Mouse (Mus musculus): ENCODE data around the gene Shbg. TPM values are rescaled to one million over a fixed set of nuclear protein-coding genes. Genes with fewer than 3 reads are reported as not detected.

Gene Shbg
- total RNA-seq, 2 experiments from 2014 or later = not detected

DNA sequence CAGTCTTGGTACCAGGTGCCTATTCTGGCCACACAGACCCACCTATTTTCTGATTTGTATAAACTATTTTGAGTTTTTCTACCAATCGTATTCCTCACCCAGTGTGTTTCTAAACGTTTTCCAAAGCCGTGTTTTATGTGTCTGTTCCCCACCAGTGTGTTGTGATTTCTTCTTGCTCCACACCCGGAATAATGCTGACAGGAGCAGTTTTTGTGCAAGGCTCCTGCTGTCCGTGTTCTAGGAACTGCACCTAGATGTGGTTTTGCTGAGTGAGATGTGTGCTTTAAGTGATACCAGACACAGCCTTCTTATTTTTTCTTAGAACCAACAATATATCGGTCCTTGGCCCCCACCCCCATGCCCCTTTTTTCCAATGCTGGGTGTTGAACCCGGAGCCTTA lies 33.7 kb downstream of the Shbg start:
- H3K27ac ChIP-seq = 0 out of 2 replicates have a peak overlapping the region, but pooled peaks have one; percentile 1
- DNase-seq (ENCODE audit: low spot score in 2 of 2) = no peak
- no peak overlapping the region for H3K4me3 ChIP-seq
- TF ChIP-seq CTCF (conservative IDR thresholded peaks at IDR 0.05) = no peak

DNA sequence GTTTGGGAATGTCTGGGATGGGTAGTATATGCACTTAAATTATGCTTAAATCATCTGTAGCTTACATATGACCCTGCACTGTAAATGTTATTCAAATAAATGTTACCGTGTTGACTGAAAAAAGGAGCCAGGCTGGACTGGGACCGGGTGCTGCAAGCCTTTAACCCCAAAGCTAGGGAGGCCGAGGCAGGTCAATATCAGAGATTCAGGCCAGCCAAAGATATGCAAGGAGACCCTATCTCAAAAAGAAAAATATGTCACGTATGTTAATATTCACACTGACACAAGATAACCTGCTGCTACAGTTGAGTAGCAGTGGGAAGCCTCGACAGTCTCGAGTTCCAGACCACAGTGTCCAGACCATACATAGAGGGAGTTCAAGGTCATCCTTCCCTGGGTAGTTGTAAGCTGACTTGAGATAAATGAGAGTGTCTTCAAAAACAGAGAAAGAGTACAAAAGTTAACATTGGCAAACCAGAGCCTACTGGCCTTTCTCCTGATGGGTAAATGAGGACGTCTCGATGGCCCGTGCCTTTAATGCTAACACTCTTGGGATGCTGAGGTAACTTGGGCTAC lies 35.4 kb downstream of the Shbg start:
- Histone ChIP-seq H3K27ac (peak overlapping the region; percentile 98; the same call in 1 of the 2 replicates), H3K4me3 (peak overlapping the region; percentile 82; the same call in 1 of the 2 replicates)
- DNase-seq (ENCODE audit: low spot score in 2 of 2) = no peak
- no peak for TF ChIP-seq CTCF (conservative IDR thresholded peaks at IDR 0.05)

DNA sequence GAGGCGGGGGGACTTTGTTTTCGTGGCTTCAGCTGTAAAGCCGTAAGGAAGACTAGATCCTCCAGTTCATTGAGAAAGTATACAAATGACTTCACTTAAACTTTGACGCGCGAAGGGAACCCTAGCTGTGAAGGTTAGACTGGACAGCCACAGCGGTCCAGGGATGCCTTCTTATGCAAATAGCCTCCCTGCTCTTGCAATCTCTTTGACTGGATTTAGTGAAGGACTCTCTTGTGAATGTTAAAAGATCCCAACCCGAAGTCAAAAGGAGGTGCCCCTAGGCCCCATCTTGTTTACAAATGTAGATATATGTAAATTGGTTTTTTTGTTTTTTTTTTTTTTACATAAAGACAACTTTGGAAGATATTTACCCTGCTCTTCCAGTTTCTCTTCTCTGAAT lies 35.9 kb downstream of the Shbg start:
- peak overlapping the region; percentile 98 for H3K27ac ChIP-seq
- TF ChIP-seq CTCF (conservative IDR thresholded peaks at IDR 0.05) = no peak
- DNase-seq (ENCODE audit: low spot score in 2 of 2) = no peak
- peak overlapping the region; percentile 82 for H3K4me3 ChIP-seq

DNA sequence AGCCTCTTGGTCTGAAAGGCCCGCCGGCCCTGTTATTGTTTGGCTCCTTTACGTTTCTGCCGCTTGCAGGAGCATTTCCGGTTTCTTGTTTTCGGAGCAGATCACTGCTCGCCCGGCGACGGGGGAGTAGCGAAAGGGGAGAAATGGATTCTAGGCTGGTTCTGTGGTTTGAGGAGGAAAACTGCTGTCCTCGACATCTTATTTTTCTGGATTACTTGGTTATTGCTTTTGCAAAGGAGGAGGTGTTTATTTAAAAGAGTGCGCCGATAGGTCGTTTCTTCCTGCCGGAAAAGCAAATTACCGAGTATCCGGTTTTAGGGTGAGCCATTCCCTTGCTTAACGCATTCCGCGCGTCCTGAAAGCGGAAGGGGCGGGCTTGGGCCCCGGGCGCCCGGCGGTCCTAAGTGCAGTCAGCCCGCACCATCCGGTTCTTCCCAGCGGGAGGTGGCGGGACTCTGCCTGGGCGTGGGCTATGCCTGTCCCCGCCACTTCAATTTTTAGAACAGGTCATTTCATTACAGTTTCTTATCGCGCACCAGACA lies 36.5 kb downstream of the Shbg start:
- Histone ChIP-seq H3K4me3 (peak overlapping the region; percentile 82), H3K27ac (peak overlapping the region; percentile 98)
- no peak for TF ChIP-seq CTCF (conservative IDR thresholded peaks at IDR 0.05)
- DNase-seq (ENCODE audit: low spot score in 2 of 2) = peak; percentile 90 to 95

DNA sequence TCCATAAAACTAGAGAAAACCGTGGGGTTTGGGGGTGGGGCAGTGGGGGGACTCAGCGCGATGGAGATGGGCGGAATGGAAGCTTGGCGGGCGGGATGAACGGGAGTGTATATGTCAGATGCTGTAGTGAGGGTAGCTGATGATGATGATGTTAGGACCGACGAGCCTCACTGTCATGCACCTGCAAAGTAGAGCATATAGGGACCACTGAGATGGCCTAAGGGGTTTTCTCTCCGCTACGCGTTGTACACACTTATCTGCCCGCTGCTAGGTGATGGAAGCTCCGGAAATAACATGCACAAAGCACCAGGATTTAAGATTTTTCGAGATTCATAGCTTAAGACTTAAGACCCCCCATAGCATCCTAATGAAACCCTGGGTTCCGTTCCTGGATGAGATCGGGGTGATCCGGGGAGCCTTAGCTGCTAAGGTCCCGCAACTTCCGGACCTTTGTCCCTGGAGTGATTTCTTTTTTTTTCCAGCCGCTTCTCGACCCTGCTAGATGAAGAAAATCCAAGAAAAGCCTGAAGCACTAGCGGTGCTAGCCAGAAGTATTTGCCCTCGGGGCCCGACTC lies 37.0 kb downstream of the Shbg start:
- TF ChIP-seq CTCF (conservative IDR thresholded peaks at IDR 0.05) = no peak
- peak overlapping the region; percentile 98 for H3K27ac ChIP-seq
- no peak for DNase-seq (ENCODE audit: low spot score in 2 of 2)
- H3K4me3 ChIP-seq = peak overlapping the region; percentile 82

DNA sequence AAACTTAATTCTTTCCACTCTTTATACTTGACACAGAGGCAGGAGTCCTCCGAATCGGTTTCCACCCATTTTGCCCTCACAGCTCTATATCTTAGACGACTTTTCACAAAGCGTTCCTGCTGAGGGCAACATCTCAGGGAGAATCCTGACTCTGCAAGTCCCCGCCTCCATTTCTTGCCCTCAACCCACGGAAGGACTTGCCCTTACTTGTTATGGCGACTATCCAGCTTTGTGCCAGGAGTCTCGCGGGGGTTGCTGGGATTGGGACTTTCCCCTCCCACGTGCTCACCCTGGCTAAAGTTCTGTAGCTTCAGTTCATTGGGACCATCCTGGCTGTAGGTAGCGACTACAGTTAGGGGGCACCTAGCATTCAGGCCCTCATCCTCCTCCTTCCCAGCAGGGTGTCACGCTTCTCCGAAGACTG lies 37.6 kb downstream of the Shbg start, which contains the start of the genes Wrap53 and Trp53:
Gene Wrap53, minus strand, starts transcription at position 165 of the 424 bp plus-strand sequence.
Gene Trp53, plus strand, starts transcription at position 269 of the 424 bp plus-strand sequence.
- peak within 1 kb of the TSS; percentile 94 for H3K4me3 ChIP-seq
- H3K27ac ChIP-seq = peak within 1 kb of the TSS; percentile 98
- TF ChIP-seq CTCF (conservative IDR thresholded peaks at IDR 0.05) = no peak
- peak; percentile 88 to 93 for DNase-seq (ENCODE audit: low spot score in 2 of 2)

DNA sequence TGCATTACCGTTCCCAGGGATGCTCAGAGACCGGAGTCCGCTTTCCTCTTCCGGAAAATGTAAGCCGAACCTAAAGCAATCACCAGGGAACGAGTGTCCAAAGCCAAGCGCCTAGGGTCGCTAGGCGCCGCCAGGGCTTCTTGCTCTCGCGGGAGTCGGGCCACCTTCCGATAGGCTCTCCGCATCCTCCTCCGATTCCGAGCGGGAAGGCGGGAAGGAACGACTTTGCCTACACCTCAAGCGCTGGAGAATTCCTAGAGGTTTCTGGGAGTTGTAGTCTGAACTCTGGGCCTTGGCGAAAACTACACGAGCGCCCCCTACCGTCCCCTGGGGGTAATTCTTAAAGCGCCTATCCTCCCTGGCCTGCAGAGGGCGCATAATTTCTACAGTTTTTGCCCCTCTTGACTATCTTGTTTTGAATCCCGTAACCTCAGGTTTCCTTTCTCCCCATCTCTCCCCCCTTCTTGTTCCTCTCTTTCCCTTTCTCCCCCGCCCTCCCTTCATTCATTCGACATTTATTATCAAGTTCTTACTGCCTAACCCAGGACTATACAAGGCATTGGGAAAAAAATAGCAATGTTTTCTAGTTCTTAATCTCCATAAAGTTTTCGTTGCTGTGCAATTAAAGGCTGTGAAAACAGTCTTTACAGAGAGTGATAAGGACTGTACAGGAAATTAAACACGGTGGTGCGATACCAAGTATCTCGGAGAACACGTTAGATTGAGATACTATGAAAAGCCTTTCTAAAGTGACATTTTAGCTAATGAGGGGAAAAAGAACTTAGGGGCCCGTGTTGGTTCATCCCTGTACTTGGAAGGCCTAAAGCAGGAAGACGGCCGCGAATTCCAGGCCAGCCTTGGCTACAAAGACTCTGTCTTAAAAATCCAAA lies 38.3 kb downstream of the Shbg start:
- DNase-seq (ENCODE audit: low spot score in 2 of 2) = peak; percentile 97 to 99
- peak; percentile 99 for TF ChIP-seq CTCF (conservative IDR thresholded peaks at IDR 0.05)
- peak overlapping the region; percentile 94 for H3K4me3 ChIP-seq
- peak overlapping the region; percentile 98 for H3K27ac ChIP-seq

DNA sequence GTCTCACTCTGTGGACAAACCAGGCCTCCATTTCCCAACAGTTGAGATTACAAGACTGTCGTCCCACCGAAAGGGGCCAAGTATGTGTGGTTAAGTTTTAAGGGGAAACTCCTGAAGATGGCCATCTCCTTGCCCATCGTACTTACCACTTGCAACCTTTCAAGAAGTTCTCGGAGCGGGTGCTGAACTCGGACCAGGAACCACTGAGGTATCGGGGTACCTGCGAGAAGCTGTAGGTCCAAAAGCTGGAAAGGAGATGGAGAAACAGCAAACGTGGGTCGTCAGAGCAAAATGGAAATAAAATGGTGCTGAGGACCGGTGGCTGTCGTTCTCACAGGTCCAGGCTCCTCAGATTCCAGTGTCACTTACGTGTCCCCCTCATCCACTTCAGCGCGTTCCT lies 39.4 kb downstream of the Shbg start:
- Histone ChIP-seq H3K27ac (peak overlapping the region; percentile 84), H3K4me3 (peak overlapping the region; percentile 94)
- DNase-seq (ENCODE audit: low spot score in 2 of 2) = no peak
- TF ChIP-seq CTCF (conservative IDR thresholded peaks at IDR 0.05) = no peak

DNA sequence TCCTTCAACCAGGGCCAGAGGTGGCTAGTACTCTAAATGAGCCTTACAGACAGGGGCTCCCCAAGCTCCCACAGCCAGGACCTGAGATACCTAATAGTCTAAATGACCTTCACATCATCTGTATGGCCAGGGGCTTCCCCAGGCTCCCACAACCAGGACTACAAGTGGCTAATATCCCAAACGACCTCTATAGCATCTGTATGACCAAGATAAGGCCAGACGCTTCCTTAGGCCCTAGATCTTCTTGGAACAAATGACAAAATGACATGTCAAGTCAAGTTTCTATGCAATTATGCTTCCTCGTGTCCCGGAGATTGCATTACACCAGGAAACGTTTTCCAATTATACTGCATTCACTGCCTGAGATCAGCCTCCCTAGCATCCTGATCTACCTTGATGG lies 41.4 kb downstream of the Shbg start:
- Histone ChIP-seq H3K27ac (no peak overlapping the region), H3K4me3 (no peak overlapping the region)
- no peak for DNase-seq (ENCODE audit: low spot score in 2 of 2)
- no peak for TF ChIP-seq CTCF (conservative IDR thresholded peaks at IDR 0.05)

DNA sequence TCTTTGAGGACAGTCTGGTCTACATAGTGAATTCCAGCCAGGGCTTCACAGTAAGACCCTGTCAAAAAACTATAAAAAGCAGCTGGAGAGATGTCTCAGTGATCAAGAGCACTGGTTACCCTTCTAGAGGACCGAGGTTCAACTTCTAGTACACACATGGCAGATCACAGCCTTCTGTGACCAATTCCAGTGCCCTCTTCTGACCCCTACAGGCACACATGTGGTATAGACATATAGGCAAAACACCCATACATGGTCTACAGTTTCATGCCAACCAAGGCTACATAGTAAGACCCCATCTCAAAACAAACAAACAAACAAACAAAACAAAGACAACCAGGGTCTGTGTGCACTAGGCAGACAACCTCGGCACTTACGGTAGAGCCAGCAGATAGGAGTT lies 42.5 kb downstream of the Shbg start:
- Histone ChIP-seq H3K27ac (no peak overlapping the region), H3K4me3 (no peak overlapping the region)
- no peak for DNase-seq (ENCODE audit: low spot score in 2 of 2)
- peak; percentile 67 for TF ChIP-seq CTCF (conservative IDR thresholded peaks at IDR 0.05)

DNA sequence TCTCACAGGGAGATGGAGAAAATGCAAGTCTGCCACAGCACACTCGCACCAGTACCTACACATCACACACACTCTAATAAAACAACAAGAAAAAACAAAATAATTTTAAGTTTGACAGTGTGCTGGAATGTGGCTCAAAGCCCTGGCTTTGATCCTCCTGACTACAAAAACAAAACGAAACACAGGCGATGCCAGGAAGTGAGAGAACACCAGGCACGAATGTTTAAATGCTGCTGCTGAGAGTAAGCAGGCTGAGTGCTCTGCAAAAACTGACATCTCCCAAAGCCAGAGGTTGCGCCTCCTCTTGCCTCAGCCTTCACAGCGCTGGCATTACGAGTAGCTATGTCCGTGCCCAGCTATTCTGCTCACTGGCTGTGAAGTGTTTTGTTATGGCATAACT lies 52.6 kb downstream of the Shbg start:
- Histone ChIP-seq H3K4me3 (no peak overlapping the region), H3K27ac (peak overlapping the region; percentile 75)
- DNase-seq (ENCODE audit: low spot score in 2 of 2) = no peak
- no peak for TF ChIP-seq CTCF (conservative IDR thresholded peaks at IDR 0.05)

Small RNAs within 50 kb of the gene (microRNA-seq; reads per million reads assigned to microRNA genes)
- gene Mir1934 = 5.4 to 6.3 reads per million in 2 experiments
- gene Mir467f = 0 reads per million in 2 experiments

Other genes starting within 250 kb of the Shbg start
- gene Chd3, start 248.5 kb downstream of the Shbg start, total RNA-seq (2021) = 100 to 1,000 TPM; 541 to 561 TPM
- gene Naa38, start 222.4 kb downstream of the Shbg start, total RNA-seq (2021) = 100 to 1,000 TPM; 109 to 127 TPM
- 10 to 100 TPM; 43.6 to 45.0 TPM for gene Cyb5d1, start 222.3 kb downstream of the Shbg start, total RNA-seq (2021)
- 1 to 10 TPM; 2.6 to 5.0 TPM for gene Tmem88, start 219.7 kb downstream of the Shbg start, total RNA-seq (2021)
- gene Kdm6b, start 204.2 kb downstream of the Shbg start, total RNA-seq (2021) = 10 to 100 TPM; 34.3 to 40.9 TPM
- gene Dnah2, start 68.8 kb downstream of the Shbg start, total RNA-seq (2021) = 1 to 10 TPM; 4.6 to 5.2 TPM
- gene Efnb3, start 57.7 kb downstream of the Shbg start, total RNA-seq (2021) = 100 to 1,000 TPM; 113 to 116 TPM
- gene Wrap53, start 37.6 kb downstream of the Shbg start, total RNA-seq (2021) = 10 to 100 TPM; 12.0 to 14.3 TPM
- gene Trp53, start 37.5 kb downstream of the Shbg start, total RNA-seq (2021) = 10 to 100 TPM; 28.5 to 32.3 TPM
- gene Atp1b2, start 12.0 kb downstream of the Shbg start, total RNA-seq (2021) = 100 to 1,000 TPM; 391 to 411 TPM
- gene Sat2, start 4.1 kb upstream of the Shbg start, total RNA-seq (2021) = 10 to 100 TPM; 15.1 to 15.6 TPM
- gene Fxr2, start 15.1 kb upstream of the Shbg start, total RNA-seq (2021) = 100 to 1,000 TPM; 138 to 143 TPM
- under 1 TPM in 1 of 2 experiments, not detected in 1; 0.44 TPM for gene Sox15, start 37.4 kb upstream of the Shbg start, total RNA-seq (2021)
- gene Mpdu1, start 44.7 kb upstream of the Shbg start, total RNA-seq (2021) = 10 to 100 TPM; 54.9 to 59.3 TPM
- 10 to 100 TPM in 1 of 2 experiments, 1 to 10 TPM in 1; 9.7 to 15.4 TPM for gene Cd68, start 48.2 kb upstream of the Shbg start, total RNA-seq (2021)
- gene Eif4a1, start 54.5 kb upstream of the Shbg start, total RNA-seq (2021) = 100 to 1,000 TPM; 342 to 344 TPM
- 100 to 1,000 TPM; 108 to 132 TPM for gene Senp3, start 64.2 kb upstream of the Shbg start, total RNA-seq (2021)
- gene Tnfsf13, start 67.9 kb upstream of the Shbg start, total RNA-seq (2021) = 1 to 10 TPM; 2.1 to 2.5 TPM
- 1 to 10 TPM; 8.9 to 9.6 TPM for gene Tnfsf12, start 77.9 kb upstream of the Shbg start, total RNA-seq (2021)
- 1 to 10 TPM; 1.6 to 2.2 TPM for gene Tnfsfm13, start 78.2 kb upstream of the Shbg start, total RNA-seq (2021)
- 10 to 100 TPM; 64.6 to 65.4 TPM for gene Polr2a, start 140.7 kb upstream of the Shbg start, total RNA-seq (2021)
- not detected for gene Slc35g3, start 144.1 kb upstream of the Shbg start, total RNA-seq (2021)
- 100 to 1,000 TPM; 122 to 133 TPM for gene Zbtb4, start 148.0 kb upstream of the Shbg start, total RNA-seq (2021)
- 1 to 10 TPM; 1.1 to 1.3 TPM for gene Chrnb1, start 178.0 kb upstream of the Shbg start, total RNA-seq (2021)
- 10 to 100 TPM; 25.6 to 28.0 TPM for gene Fgf11, start 184.0 kb upstream of the Shbg start, total RNA-seq (2021)
- not detected for gene Tmem102, start 187.7 kb upstream of the Shbg start, total RNA-seq (2021)
- not detected for gene Gm39566, start 197.4 kb upstream of the Shbg start, total RNA-seq (2021)
- gene Spem2, start 200.6 kb upstream of the Shbg start, total RNA-seq (2021) = not detected
- under 1 TPM; 0.34 to 0.49 TPM for gene Spem1, start 204.3 kb upstream of the Shbg start, total RNA-seq (2021)
- 100 to 1,000 TPM; 197 to 201 TPM for gene Nlgn2, start 219.9 kb upstream of the Shbg start, total RNA-seq (2021)
- 100 to 1,000 TPM; 113 to 114 TPM for gene Tmem256, start 220.6 kb upstream of the Shbg start, total RNA-seq (2021)
- gene Plscr3, start 228.5 kb upstream of the Shbg start, total RNA-seq (2021) = 10 to 100 TPM; 17.1 to 19.8 TPM
- not detected for gene Tnk1, start 240.8 kb upstream of the Shbg start, total RNA-seq (2021)

Data from layer of hippocampus, adult 2 months (tissue).